Mouse (Mus musculus) liver, adult 2 months (tissue): Measurements from ENCODE around the gene Fam174a.

Experiments used
- CTCF ChIP-seq: fragments of 200-500 bp; IDR thresholded peaks from 2 replicates; pipeline ENCODE4 v1.5.1; 2011; ENCODE audit warnings: low read depth, low read length, control low read depth
- POLR2A ChIP-seq: fragments of 200-500 bp; IDR thresholded peaks from 2 replicates; pipeline ENCODE4 v1.6.1; 2011; ENCODE audit warnings: low read length, control low read depth; ENCODE audit not compliant: insufficient read depth; ENCODE audit errors: extremely low read depth

GRCm38 (mm10) chr1:95314229-95314555, 769 bp downstream of the Fam174a start:
- TF ChIP-seq POLR2A, result no peak
- no peak for TF ChIP-seq CTCF
